Mouse (Mus musculus) heart, postnatal 0 days (tissue): ENCODE data around the gene Slc7a3.

Experiments used
- CTCF ChIP-seq: IDR thresholded peaks from 2 replicates; pipeline ENCODE4 v1.5.1; 2016; ENCODE audit warnings: antibody characterized with exemption, control low read depth, low read depth
- EP300 ChIP-seq: IDR thresholded peaks from 2 replicates; pipeline ENCODE4 v1.6.1; 2016; ENCODE audit warnings: antibody characterized with exemption, low read depth

GRCm38 (mm10) chrX:101120546-101120945 lies 34.7 kb upstream of the Slc7a3 start:
- TF ChIP-seq CTCF (peak; percentile 45), EP300 (no peak)
